Mouse (Mus musculus): ENCODE measurements around the gene Glb1l2.

Gene Glb1l2

DNA sequence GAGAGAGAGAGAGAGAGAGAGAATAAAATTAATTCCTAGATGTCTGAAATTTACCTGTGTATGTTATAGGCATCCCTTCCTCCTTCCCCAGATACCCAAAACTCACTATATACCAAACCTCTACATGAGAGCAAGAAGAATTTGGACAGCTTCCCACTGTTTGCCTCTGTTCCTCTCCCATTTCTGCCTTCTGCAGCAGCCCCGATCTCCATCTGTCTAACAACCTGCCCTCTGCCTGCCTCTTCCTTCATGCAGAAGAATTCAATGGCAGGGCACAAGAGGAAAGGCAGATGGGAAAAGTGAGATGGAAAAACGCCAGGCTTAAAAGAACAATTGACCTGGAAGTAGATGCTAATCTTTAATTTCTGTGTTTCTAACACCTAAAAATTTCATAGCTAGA is 77.7 kb downstream of the Glb1l2 start:
- DNase-seq = no peak

DNA sequence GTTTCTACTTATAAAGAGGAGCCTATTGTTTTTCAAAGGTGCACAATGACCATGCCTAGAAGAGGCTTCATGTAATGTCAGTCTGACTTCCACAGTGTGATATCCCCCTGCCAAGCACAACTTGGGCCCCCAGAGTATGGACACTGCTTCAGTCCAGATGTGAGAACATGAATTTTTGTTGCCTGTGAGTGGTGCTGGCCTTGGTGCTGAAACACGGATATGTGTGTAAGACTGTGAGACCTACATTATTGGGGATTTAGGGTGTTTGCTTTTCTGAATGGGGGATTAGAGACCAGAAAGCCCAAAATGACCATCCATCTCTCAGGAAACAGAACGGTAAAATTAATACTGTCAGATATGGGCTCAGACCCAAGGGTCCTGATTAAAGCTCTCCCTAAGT is 78.8 kb downstream of the Glb1l2 start:
- DNase-seq = no peak

DNA sequence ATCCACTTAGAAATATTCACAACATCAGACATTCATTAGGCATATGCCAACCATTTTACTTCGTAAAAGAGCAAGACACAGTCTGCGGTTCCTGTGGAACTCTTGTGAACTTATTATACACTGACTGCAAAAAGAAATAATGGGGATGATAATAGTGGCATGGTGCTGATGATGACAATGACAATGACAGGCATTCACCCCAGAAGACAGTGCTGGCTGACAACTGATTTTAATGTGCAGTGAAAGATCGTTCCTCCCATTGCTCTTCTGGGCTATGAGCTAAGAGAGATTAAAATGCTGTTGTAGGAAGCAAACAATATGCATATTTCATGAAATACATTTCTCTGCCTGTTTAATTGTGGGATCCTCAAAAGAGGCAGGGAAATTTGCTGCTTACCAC is 80.6 kb downstream of the Glb1l2 start:
- no peak for DNase-seq

DNA sequence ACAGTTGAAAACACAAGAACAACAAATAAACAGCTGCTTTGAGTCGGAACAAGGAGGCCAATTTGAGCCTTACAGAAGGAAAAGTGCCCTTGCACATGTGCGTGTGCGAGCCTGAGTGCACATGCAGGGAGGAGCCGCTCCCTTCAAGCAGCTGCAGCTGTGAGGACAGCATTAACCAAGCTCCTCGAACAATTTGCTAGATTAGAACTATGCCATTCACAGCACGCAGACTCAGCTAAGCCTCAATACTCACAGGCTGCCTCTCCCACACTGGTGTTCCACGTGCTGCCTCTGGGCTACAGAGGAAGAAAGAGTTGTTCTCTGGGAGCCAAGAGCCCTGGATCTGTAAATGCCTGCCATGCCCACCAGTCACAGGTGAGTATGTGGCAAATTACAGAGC is 84.5 kb downstream of the Glb1l2 start:
- no peak for DNase-seq

DNA sequence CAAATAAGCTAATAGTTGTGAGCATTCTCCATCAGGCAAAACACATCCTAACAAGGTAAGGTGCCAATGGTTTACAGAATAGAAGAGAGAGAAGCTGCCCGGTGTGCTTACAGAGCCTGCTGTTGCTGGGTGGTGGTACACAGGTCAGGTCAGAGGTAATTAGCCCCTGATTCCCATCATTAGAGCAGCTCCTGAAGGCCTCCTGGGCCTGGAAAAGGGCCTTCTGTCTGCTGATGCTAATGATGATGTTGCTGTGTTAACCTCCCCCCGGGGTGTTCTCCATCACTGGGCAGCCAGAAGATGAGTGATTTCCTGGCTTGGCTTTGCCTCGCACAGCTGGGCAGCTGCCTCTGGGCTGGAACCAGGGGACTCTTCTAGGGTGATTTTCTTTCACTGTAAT is 87.9 kb downstream of the Glb1l2 start:
- no peak for DNase-seq

Measured in spleen, adult 18-20 months (tissue).